8 mouse cellular contexts compared by ENCODE assay signal in the genomic region with DNA sequence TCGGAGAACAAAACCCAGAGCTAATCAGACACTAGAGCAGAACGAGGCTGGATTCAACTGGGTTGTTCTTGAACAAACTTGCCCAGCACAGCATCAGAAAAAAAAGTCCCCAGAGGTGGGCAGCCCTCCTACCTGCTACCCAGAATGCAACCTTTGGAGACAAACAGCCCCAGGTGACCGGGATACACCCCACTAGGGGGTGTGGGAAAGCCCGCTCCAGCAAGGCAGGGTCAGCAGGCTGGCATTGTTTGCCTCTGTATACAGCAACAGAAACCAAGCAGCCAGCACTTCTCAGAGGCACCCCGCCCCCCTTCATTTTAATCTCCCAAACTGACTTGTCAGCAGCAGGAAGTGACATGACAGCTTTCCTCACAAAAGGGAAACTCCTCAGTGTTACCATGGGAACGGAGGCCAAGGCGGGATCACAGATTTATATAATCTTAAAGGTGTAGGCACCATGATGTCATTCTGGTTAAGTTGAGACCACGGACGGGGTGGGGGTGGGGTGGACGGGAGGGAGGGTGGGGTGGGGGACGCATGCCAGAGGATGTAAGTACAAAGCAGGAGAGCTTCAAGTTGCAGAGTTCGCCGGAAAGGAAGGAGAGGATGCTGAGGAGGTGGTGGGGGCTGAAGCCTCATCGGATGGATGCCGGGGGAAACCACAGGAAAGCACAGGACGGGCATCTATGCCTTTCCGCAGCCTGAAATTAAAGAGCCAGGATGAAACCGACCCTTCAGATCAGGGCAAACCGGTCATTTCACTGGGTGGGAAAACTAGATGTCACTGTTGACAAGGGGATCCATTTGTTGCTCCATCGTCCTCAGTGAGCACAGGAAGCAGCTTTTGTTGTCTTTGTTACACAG. TPM values are rescaled to one million over a fixed set of nuclear protein-coding genes. Genes with fewer than 3 reads are reported as not detected.
DNase-seq lines count a peak whose midpoint lies in the region; ATAC-seq and TF ChIP-seq lines count a peak whose summit lies in the region.

No protein-coding gene starts in this region.

- peak overlapping the region; percentile 33 for H3K4me3 ChIP-seq in hindbrain, embryonic 16.5 days (ENCODE audit: low read length)

- peak overlapping the region; percentile 82 for H3K27ac ChIP-seq in hindbrain, embryonic 16.5 days (ENCODE audit: low read depth, low read length)

- peaks cover 3% of the 10 kb centered on the region; the same call in 1 of the 2 replicates for H3K36me3 ChIP-seq in hindbrain, embryonic 16.5 days (ENCODE audit: control insufficient read depth, insufficient read depth, low read length)

- DNase-seq in Patski (ENCODE audit: low read depth, low spot score): no peak
- peak; percentile 67 to 81 for DNase-seq in cerebellum, adult 18-20 months
- DNase-seq in frontal cortex, adult 2 months (ENCODE audit: extremely low spot score in 1 of 2, low spot score in 1 of 2): peak; percentile 90 to 91
- peak; percentile 65 to 75 for DNase-seq in left cerebral cortex, adult 18-20 months (ENCODE audit: low spot score in 2 of 2)
- peak; percentile 98 for DNase-seq in lung, postnatal 36 days
- peak; percentile 86 for DNase-seq in right cerebral cortex, adult 18-20 months

- no peaks in the 10 kb centered on the region for H3K9me3 ChIP-seq in hindbrain, embryonic 16.5 days (ENCODE audit: control insufficient read depth, low read length)

- in situ Hi-C loops in Patski (cut with MboI; ENCODE audit: low pct_unique_long_range_greater_than_20kb): no loop called here

- CTCF ChIA-PET in Patski (lab: Charles Lee): interaction anchor here (0.9 to 1.5 kb wide), 3 partner anchors 85 to 134 kb away, joined by 3 read pairs; no protein-coding TSS in a partner anchor

- H3K9ac ChIP-seq in hindbrain, embryonic 16.5 days (ENCODE audit: low read depth, low read length): peak overlapping the region; percentile 62

- POLR2A ChIA-PET in Patski (lab: Charles Lee): interaction anchor here (0.6 to 7.6 kb wide), 6 partner anchors 35 to 1123 kb away, joined by 3 to 58 read pairs (median 4); no protein-coding TSS in a partner anchor

- TF ChIP-seq CTCF in Patski (IDR thresholded peaks at IDR 0.05): no peak

- ATAC-seq in Patski: peak; percentile 3
- peak; percentile 69 for ATAC-seq in hindbrain, embryonic 16.5 days
- no peak for ATAC-seq in erythroid progenitor cell, adult 5-6 weeks (replicated peaks; ENCODE audit: low FRiP score, poor library complexity, severe bottlenecking)

- peaks cover 46% of the 10 kb centered on the region for H3K4me1 ChIP-seq in hindbrain, embryonic 16.5 days (ENCODE audit: control insufficient read depth, insufficient read depth, low read depth, low read length)

- WGBS in hindbrain, embryonic 16.5 days: 2% methylated on average over 20 of the region's 20 CpGs

- H3K4me2 ChIP-seq in hindbrain, embryonic 16.5 days (ENCODE audit: low read length): peak overlapping the region; percentile 64

- no peaks in the 10 kb centered on the region for H3K27me3 ChIP-seq in Patski
- H3K27me3 ChIP-seq in hindbrain, embryonic 16.5 days (replicated peaks; ENCODE audit: control insufficient read depth, insufficient read depth, low read length): no peaks in the 10 kb centered on the region

RNA-seq across cellular contexts. Expression of a gene that starts 58.2 kb away (rescaled TPM):
- polyA plus RNA-seq in Patski (2021): 287 TPM
- 123 and 134 TPM in 2 replicates for polyA plus RNA-seq in frontal cortex, adult 2 months (2012; rRNA removed)
- polyA plus RNA-seq in hindbrain, embryonic 16.5 days (2015; fragmentation: Nextera tagmentation; extraction: Ambion mirVana): 97.0 and 106 TPM in 2 replicates
- 100 to 1,000 TPM; 150 to 155 TPM for total RNA-seq in left cerebral cortex, adult 18-20 months (2021)
- total RNA-seq in erythroid progenitor cell, adult 5-6 weeks (2015; ENCODE audit: low replicate concordance): 6.7 and 12.6 TPM in 2 replicates
- total RNA-seq in erythroid progenitor cell, adult 5-6 weeks (2017; ENCODE audit: low replicate concordance): 3.7 and 3.9 TPM in 2 replicates

RNA-seq across cellular contexts. Expression of a gene that starts 58.9 kb away (rescaled TPM):
- polyA plus RNA-seq in Patski (2021): 465 TPM
- polyA plus RNA-seq in frontal cortex, adult 2 months (2012; rRNA removed): 40.9 and 60.5 TPM in 2 replicates
- polyA plus RNA-seq in hindbrain, embryonic 16.5 days (2015; fragmentation: Nextera tagmentation; extraction: Ambion mirVana): 27.1 and 29.0 TPM in 2 replicates
- 10 to 100 TPM; 60.7 to 61.5 TPM for total RNA-seq in left cerebral cortex, adult 18-20 months (2021)
- total RNA-seq in erythroid progenitor cell, adult 5-6 weeks (2015; ENCODE audit: low replicate concordance): 156 and 175 TPM in 2 replicates
- total RNA-seq in erythroid progenitor cell, adult 5-6 weeks (2017; ENCODE audit: low replicate concordance): 20.0 and 35.4 TPM in 2 replicates
